Mouse (Mus musculus) induced T-regulatory cell, adult 2 months (primary cell): ENCODE results near the gene Wfikkn2.

ENCODE experiments used
- DNase-seq: peaks from one replicate; pipeline ENCODE4 v3.0.0-alpha.2; 2012; ENCODE audit warnings: low read depth

The Wfikkn2 gene

GRCm38 (mm10) chr11:94221257-94221656 is 24.5 kb downstream of the Wfikkn2 start:
- DNase-seq = no peak

- DNase-seq = no peak
Observed at GRCm38 (mm10) chr11:94216247-94216646, 29.6 kb downstream of the Wfikkn2 start.

DNA sequence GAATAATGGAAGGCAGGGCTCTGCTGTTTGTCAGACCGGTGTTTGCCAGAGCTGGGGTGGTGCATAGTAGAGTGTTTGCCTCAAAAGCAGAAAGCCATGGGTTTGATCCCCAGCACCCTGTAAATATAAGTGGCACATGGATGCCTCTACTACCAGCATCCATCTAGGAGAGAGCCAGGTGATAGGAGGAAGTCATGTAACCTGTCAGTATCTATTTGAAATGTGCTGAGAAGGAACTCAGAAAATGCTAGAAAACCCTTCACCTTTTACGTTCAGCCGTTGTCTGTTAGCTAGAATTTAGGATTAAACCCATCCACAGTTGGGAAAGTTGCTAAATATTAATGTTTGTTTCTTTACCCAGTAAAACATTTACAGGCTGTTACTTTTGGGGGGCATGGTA is 30.2 kb downstream of the Wfikkn2 start:
- DNase-seq = no peak

DNA sequence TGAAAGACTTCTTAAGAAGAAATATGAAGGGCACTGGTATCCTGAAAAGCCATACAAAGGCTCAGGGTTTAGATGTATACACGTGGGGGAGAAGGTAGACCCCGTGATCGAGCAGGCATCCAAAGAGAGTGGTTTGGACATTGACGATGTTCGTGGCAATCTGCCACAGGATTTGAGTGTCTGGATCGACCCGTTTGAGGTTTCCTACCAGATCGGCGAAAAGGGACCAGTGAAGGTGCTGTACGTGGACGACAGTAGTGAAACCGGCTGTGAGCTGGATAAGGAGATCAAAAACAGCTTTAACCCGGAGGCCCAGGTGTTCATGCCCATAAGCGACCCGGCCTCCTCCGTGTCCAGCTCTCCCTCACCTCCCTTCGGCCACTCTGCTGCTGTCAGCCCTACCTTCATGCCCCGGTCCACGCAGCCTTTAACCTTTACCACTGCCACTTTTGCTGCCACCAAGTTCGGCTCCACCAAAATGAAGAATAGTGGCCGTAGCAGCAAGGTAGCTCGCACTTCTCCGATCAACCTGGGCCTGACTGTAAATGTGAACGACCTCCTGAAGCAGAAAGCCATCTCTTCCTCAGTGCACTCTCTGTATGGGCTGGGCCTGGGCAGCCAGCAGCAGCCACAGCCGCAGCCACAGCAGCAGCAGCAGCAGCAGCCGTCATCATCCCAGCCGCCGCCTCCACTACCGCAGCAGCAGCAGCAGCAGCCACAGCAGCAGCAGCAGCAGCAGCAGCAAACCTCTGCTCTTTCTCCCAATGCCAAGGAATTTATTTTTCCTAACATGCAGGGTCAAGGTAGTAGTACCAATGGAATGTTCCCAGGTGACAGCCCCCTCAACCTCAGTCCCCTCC is 31.8 kb downstream of the Wfikkn2 start:
- DNase-seq = no peak

- peak; percentile 23 for DNase-seq
Observed at GRCm38 (mm10) chr11:94212997-94213396, 32.8 kb downstream of the Wfikkn2 start.

DNA sequence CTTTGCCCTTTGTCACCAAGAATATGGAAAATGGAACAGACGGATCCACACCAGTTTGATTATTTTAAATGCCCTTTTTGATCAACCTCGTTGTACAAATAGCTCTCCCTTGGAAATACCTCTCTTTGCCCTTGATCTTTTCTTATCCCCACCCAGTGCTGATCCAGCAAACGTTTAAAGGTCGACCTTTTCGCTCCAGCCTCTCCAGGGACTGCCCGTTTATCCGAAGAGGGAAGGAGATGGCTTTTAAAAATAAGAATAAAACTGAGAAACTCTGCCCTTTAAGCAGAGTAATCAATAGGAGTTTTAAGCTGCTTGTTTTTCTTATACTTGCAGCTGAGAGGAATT is 33.3 kb downstream of the Wfikkn2 start:
- DNase-seq = peak; percentile 57

DNA sequence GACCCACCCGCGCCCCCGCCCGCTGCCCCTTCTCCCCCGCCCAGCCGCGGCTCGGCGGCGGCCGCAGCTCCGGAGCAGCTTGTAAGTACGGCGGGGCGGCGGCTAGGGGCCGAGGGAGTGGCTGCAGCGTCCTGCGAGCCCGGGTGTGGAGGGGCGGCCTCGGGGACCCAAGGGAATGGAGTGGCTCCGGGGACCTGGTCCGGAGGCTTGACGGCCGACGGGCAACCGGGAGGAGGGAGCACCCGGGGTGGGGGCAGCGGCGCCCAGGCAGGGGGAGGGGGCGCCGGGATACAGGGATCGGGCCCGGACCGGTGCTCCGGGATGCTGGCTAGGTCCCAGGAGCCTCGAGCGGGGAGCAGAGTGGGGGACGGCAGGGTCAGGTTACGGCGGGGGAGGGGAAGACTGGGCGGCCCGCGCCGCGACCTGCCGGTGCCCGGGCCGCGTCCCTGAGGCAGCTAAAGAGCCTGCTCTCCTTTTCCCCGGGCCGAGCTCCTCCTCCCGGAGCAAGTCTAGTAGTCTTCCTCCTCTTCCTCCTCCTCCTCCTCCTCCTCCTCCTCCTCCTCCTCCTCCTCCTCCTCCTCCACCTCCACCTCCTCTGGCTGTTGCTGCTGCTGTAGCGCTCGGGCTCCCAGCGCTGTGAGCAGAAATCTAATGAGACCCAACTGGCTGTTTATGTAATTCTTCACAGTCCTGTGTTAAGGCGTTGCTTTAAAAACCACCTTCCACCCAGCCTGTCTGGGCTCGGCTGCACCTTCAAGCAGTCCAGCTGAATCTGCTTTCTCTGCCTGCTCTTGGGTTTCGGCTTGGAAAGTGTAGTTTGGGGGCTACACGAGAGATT is 33.9 kb downstream of the Wfikkn2 start:
- DNase-seq = no peak

DNA sequence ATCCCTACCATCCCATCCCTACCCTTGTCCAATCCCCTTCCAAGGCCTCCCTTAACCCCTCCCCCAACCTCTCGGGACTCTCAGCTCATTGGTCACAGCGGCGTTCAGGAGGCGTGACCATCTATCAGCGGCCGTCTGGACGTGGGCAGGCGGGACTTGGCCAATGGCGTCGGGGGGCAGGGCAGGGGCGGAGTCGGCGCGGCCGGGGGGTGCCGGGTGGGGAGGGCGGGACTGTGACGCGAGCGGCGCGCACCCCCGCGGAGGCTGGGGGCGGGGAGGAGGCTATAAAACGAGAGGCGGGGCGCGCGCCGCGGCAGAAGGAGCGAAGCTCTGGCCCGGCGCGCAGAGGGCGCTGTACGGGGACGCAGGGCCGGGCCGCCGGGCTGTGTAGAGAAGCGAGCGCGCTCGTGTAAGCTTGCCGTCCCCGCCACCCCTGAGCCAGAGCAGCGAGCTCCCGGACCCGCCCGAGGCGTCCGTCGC is 34.6 kb downstream of the Wfikkn2 start, which contains the start of gene Tob1:
Gene Tob1, plus strand, starts transcription at position 331 of the 480 bp plus-strand sequence.
- peak; percentile 100 for DNase-seq

- DNase-seq = peak; percentile 94
Observed at GRCm38 (mm10) chr11:94210191-94211086, 35.4 kb downstream of the Wfikkn2 start.

DNA sequence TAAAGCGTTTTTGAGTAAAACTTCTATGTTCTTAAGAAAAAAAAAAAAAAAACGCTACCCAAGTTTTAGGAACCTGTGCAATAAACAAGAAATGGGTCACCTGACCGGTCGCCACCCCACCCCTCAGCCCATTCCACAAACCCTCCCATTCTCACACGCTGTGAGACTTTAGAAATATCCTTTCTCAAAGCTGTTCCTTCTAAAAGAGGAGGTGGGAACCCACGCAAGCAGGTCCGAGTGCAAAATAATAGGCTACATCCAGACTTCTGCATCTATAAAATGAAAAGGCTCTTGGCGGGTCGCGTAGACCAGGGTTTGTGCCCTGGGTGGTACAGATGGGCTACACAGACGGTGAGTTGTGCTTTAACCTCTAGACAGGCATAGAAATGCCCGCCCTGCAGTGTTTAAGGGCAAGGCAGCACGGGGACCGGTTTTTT is 36.1 kb downstream of the Wfikkn2 start:
- DNase-seq = no peak

DNA sequence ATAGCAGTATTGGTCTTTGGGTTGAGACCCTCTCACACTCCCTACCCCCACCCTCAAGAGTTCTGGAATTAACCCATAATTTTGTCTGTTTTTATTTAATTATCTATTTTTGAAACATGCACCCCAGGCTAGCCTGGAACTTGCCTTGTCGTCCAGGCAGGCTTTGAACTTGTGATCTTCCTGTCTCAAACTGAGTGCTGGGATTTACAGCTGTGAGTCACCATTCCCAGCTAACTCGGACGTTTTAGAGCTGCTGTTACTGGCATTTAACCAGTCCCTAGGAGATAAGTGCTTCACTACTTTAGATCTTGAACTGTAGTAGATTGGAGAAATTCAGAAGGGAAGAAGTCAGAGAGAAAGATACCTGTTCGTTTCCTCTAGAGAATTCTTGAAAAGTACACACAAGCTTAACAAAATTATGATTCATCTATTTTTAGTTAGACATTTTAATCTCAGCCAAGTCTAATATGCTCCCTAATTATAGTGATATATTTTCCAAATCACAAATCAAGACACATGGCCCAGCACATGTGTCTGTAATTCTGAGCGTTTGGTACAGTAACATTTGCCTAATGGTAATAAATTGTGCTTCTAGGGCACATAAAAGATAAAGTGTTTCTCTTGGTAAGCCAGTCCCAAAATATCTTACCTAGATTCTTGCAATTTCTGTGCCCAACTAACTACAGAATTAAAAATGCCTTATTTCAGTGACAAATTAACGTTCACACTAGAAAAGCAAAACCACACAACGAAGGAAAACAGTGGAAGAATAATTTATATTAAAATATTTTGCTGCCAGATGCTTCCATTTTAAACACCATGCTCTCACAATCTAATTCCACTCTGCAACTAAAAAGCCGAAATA is 36.8 kb downstream of the Wfikkn2 start:
- no peak for DNase-seq

GRCm38 (mm10) chr11:94206398-94207114 is 39.2 kb downstream of the Wfikkn2 start:
- no peak for DNase-seq

DNA sequence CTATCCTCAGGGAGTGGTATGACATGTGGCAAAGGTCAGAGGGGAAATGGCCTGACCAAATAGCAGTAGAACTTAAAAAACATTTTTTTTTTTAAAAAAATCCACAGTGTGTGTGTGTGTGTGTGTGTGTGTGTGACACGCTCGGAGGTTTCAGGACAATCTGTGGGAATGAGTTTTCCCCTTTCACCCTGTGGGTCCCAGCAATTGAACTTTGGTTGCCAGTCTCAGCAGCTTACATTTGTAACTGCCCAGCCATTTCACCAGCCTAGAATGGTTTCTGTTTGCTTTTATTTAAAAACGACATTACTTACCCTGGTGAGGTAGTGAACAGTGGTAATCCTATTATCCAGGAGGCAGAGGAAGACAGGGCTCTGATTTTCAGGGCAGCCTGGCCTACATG is 42.7 kb downstream of the Wfikkn2 start:
- DNase-seq = no peak

- no peak for DNase-seq
Observed at GRCm38 (mm10) chr11:94202106-94202505, 43.7 kb downstream of the Wfikkn2 start.

- DNase-seq = no peak
Observed at GRCm38 (mm10) chr11:94200422-94200821, 45.4 kb downstream of the Wfikkn2 start.

DNA sequence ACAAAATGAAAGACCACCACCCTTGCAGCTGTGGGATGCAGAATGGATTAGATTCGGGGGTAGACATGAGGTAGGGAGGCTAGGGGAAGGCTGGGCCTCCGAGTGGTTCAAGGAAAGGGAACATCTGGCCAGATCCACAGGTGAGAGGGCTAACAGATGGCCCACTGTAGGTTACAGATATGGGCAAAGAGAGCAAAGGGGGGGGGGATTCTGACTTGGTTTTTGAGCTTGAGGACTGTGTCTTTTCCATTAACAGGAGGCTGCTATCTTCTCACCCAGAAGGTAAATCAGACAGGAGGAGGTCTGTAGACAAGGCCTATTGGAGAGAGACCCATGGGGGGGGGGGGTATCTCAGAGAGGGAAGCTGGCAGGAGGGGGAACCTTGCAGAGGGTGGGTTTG is 46.0 kb downstream of the Wfikkn2 start:
- no peak for DNase-seq

- DNase-seq = no peak
Observed at GRCm38 (mm10) chr11:94198405-94199146, 47.2 kb downstream of the Wfikkn2 start.

- no peak for DNase-seq
Observed at GRCm38 (mm10) chr11:94196311-94196710, 49.5 kb downstream of the Wfikkn2 start.

DNA sequence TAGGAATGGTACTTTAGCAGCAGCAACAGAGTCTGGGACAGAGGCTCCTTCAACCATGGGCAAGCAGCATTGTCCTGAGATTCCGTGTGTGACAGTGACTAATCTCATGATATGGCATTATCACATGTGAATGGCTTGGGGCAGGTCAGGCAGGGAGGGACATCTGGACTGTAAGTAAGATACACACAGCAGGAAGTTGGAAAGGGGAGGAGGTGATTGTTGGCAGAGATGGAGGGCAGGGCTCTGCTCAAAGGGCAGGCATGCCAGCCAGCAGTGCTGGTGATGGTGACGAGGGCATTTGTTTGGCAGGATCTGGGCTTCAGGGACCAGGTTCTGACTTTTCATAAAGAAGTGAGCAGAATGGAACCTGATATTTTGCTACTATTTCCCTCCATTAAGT is 52.7 kb downstream of the Wfikkn2 start:
- DNase-seq = no peak
